Mouse (Mus musculus) kidney, embryonic 16.5 days (tissue): ENCODE results near the gene Scgb1b2. TPM values are rescaled to one million over a fixed set of nuclear protein-coding genes. Genes with fewer than 3 reads are reported as not detected.

Experiments
- ATAC-seq: fragments of 200-750 bp; cut with Nextera tagmentation; 2 replicates; pipeline ENCODE4 v1.8.0; 2017; ENCODE audit warnings: moderate TSS enrichment; ENCODE audit not compliant: low FRiP score, low TSS enrichment
- H3K27ac ChIP-seq: fragments of 300-500 bp; sonication (generic); 2 replicates; pipeline ENCODE4 v1.5.1; 2014; ENCODE audit warnings: low read length
- H3K27me3 ChIP-seq: fragments of 300-500 bp; sonication (generic); 2 replicates; pipeline ENCODE4 v1.6.1; 2014; ENCODE audit warnings: low read length, control low read depth, mixed read lengths; ENCODE audit not compliant: insufficient read depth
- H3K36me3 ChIP-seq: fragments of 300-500 bp; sonication (generic); 2 replicates; pipeline ENCODE4 v1.6.1; 2014; ENCODE audit warnings: low read length, control low read depth, mixed read lengths; ENCODE audit not compliant: insufficient read depth
- H3K4me1 ChIP-seq: fragments of 300-500 bp; sonication (generic); 2 replicates; pipeline ENCODE4 v1.6.1; 2014; ENCODE audit warnings: low read length, control low read depth, mixed read lengths; ENCODE audit not compliant: insufficient read depth
- H3K4me2 ChIP-seq: fragments of 300-500 bp; sonication (generic); replicated peaks from 2 replicates; pipeline ENCODE4 v1.6.1; 2014; ENCODE audit warnings: low read depth, low read length
- H3K4me3 ChIP-seq: fragments of 300-500 bp; sonication (generic); 2 replicates; pipeline ENCODE4 v1.5.1; 2014; ENCODE audit warnings: mild to moderate bottlenecking, low read length
- H3K9ac ChIP-seq: fragments of 300-500 bp; sonication (generic); replicated peaks from 2 replicates; pipeline ENCODE4 v1.6.1; 2014; ENCODE audit warnings: low read length
- H3K9me3 ChIP-seq: fragments of 300-500 bp; sonication (generic); 2 replicates; pipeline ENCODE4 v1.6.1; 2016; ENCODE audit warnings: low read length, control low read depth
- WGBS: fragments of 180-500 bp; shearing (Covaris S2); extraction: QIAGEN DNeasy Blood & Tissue Kit; methylation state at CpG from one replicate; pipeline ENCODE4 v1.1.7; 2014; 5-methylcytosine and 5-hydroxymethylcytosine counted together
- polyA plus RNA-seq: library from polyadenylated mRNA; unstranded; fragments of >200 nt; fragmentation: Nextera tagmentation; extraction: Ambion mirVana; gene quantifications from 2 replicates; pipeline ENCODE4 v1.2.1, GENCODE M21; 2015

Gene Scgb1b2
- polyA plus RNA-seq = not detected in 2 replicates

GRCm38 (mm10) chr7:31291721-31292120, at the start of gene Scgb1b2:
TSS of gene Scgb1b2 (minus strand) at chr7:31291821.
- ATAC-seq = no peak

GRCm38 (mm10) chr7:31290208-31290607, 1.4 kb downstream of the Scgb1b2 start, which contains the start of gene Scgb2b2:
TSS of gene Scgb2b2 (plus strand) at chr7:31290508.
- no peaks in the 10 kb centered on the region for H3K27me3 ChIP-seq
- H3K9ac ChIP-seq = no peak within 1 kb of the TSS
- no peaks in the 10 kb centered on the region for H3K36me3 ChIP-seq
- no peaks in the 10 kb centered on the region for H3K4me1 ChIP-seq
- H3K9me3 ChIP-seq = peaks cover 5% of the 10 kb centered on the region; the same call in 1 of the 2 replicates
- no peak within 1 kb of the TSS for H3K27ac ChIP-seq
- H3K4me3 ChIP-seq = no peak within 1 kb of the TSS
- ATAC-seq = no peak
- 81% methylated on average over 5 of the region's 5 CpGs for WGBS
- no peak within 1 kb of the TSS for H3K4me2 ChIP-seq

More at GRCm38 (mm10) chr7:31291721-31292120, at the start of gene Scgb1b2:
- H3K4me2 ChIP-seq = no peak within 1 kb of the TSS
- H3K4me3 ChIP-seq = no peak within 1 kb of the TSS
- WGBS = 83% methylated on average over 3 of the region's 3 CpGs
- H3K27me3 ChIP-seq = no peaks in the 10 kb centered on the region
- H3K9me3 ChIP-seq = peaks cover 6% of the 10 kb centered on the region
- no peaks in the 10 kb centered on the region for H3K36me3 ChIP-seq
- H3K4me1 ChIP-seq = no peaks in the 10 kb centered on the region
- H3K9ac ChIP-seq = no peak within 1 kb of the TSS
- H3K27ac ChIP-seq = no peak within 1 kb of the TSS

Other genes with a start within 250 kb of the Scgb1b2 start
- 32.6 and 34.0 TPM in 2 replicates for gene Fxyd5, start 249.3 kb downstream of the Scgb1b2 start, polyA plus RNA-seq
- 11.1 and 11.4 TPM in 2 replicates for gene Fxyd7, start 240.4 kb downstream of the Scgb1b2 start, polyA plus RNA-seq
- gene Fxyd1, start 234.6 kb downstream of the Scgb1b2 start, polyA plus RNA-seq = 45.7 and 48.3 TPM in 2 replicates
- gene Lgi4, start 232.5 kb downstream of the Scgb1b2 start, polyA plus RNA-seq = 0.32 and 0.33 TPM in 2 replicates
- gene Fxyd3, start 215.1 kb downstream of the Scgb1b2 start, polyA plus RNA-seq = 15.0 and 19.0 TPM in 2 replicates
- 72.9 and 77.0 TPM in 2 replicates for gene Hpn, start 176.5 kb downstream of the Scgb1b2 start, polyA plus RNA-seq
- gene Scn1b, start 164.8 kb downstream of the Scgb1b2 start, polyA plus RNA-seq = 1.4 and 1.8 TPM in 2 replicates
- gene Gramd1a, start 135.9 kb downstream of the Scgb1b2 start, polyA plus RNA-seq = 73.3 and 73.4 TPM in 2 replicates
- not detected in 2 replicates for gene Scgb2b2, start 1.3 kb downstream of the Scgb1b2 start, polyA plus RNA-seq
- gene Scgb2b3, start 70.3 kb upstream of the Scgb1b2 start, polyA plus RNA-seq = not detected in 2 replicates
- not detected in 2 replicates for gene Scgb1b3, start 83.8 kb upstream of the Scgb1b2 start, polyA plus RNA-seq